Mouse (Mus musculus): Measurements from ENCODE around the gene Olfr1196. TPM values are rescaled to one million over a fixed set of nuclear protein-coding genes. Genes with fewer than 3 reads are reported as not detected.

Gene Olfr1196
- not detected in 2 replicates for polyA plus RNA-seq (2012; rRNA removed; ENCODE audit: low replicate concordance)

DNA sequence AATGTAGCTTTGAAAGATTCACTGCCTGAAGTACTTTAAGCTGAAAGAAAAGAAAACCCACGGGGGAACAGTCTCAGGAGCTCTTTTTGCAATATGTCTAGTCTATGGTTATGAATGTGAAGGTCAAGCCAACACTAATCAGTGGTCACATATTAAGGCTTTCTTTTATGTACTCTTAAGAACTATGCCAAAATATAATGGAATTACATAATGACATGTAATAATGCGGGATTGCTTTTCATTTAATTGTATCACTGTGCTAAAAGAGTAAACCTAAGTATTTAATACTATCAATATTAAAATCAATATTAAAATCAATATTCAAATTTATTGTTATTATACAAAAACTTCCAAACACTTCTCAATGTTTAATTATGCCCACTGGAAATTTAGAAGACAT, at the start of gene Olfr1196:
TSS of gene Olfr1196 (minus strand) at position 101 of the 400 bp plus-strand sequence.

GRCm38 (mm10) chr2:88751270-88751669, 46.9 kb upstream of the Olfr1196 start, which contains the start of gene Olfr1198:
Gene Olfr1198, minus strand, starts transcription at chr2:88751370.

GRCm38 (mm10) chr2:88732266-88732665, 27.9 kb upstream of the Olfr1196 start, which contains the start of gene Olfr1197:
Gene Olfr1197, minus strand, starts transcription at chr2:88732366.

GRCm38 (mm10) chr2:88689087-88689486, 15.3 kb downstream of the Olfr1196 start, which contains the start of gene Olfr1195:
Gene Olfr1195, minus strand, starts transcription at chr2:88689187.

DNA sequence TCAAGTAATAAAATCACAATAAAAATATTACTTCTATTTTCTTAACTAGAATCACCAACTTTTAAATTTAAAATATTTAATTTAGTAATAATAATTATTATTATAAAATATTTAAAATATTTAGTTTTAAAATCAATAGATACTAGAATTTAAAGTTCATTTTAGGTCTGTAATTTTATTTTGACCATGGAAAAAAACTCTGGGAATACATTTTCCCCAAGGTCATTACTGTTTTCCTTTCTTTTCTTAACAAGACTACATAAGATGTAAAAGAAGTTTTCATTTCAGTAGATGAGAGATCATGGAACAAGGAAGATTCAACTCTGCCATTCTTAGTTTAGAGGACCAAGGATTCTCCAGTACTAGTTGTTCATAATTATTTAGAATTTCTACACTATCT, 29.1 kb downstream of the Olfr1196 start, which contains the start of gene Olfr1193:
TSS of gene Olfr1193 (plus strand) at position 301 of the 400 bp plus-strand sequence.

DNA sequence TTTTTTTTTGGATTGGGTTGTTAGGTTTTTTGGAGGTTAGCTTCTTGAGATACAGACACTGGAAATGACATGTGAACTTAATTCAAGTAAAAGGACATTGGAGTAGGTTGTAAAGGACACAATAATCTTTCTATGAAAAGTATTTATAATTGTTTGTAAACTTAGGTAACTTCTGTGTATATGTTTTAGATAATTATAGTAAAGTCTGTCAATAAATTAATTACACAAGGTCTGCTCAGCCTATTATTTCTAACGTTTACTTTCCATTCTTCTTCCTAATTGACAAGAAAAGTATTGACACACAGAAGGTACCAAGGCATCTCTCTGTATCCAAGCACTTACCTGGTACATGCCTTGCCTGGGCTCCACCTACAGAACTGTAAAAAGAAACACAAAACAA, 56.2 kb downstream of the Olfr1196 start, which contains the start of gene Olfr1192-ps1:
TSS of gene Olfr1192-ps1 (plus strand) at position 301 of the 400 bp plus-strand sequence.

Other genes starting within 250 kb of the Olfr1196 start
- not detected in 2 replicates for gene Olfr1183, start 249.7 kb downstream of the Olfr1196 start, polyA plus RNA-seq (2012; rRNA removed; ENCODE audit: low replicate concordance)
- not detected in 2 replicates for gene Olfr1184, start 221.0 kb downstream of the Olfr1196 start, polyA plus RNA-seq (2012; rRNA removed; ENCODE audit: low replicate concordance)
- not detected in 2 replicates for gene Olfr1185-ps1, start 211.3 kb downstream of the Olfr1196 start, polyA plus RNA-seq (2012; rRNA removed; ENCODE audit: low replicate concordance)
- gene Olfr1186, start 186.0 kb downstream of the Olfr1196 start, polyA plus RNA-seq (2012; rRNA removed; ENCODE audit: low replicate concordance) = not detected in 2 replicates
- not detected in 2 replicates for gene Olfr1188, start 147.7 kb downstream of the Olfr1196 start, polyA plus RNA-seq (2012; rRNA removed; ENCODE audit: low replicate concordance)
- gene Olfr1189, start 118.1 kb downstream of the Olfr1196 start, polyA plus RNA-seq (2012; rRNA removed; ENCODE audit: low replicate concordance) = not detected in 2 replicates
- not detected in 2 replicates for gene Olfr1191-ps1, start 64.1 kb downstream of the Olfr1196 start, polyA plus RNA-seq (2012; rRNA removed; ENCODE audit: low replicate concordance)
- not detected in 2 replicates for gene Olfr1192-ps1, start 56.1 kb downstream of the Olfr1196 start, polyA plus RNA-seq (2012; rRNA removed; ENCODE audit: low replicate concordance)
- not detected in 2 replicates for gene Olfr1193, start 29.0 kb downstream of the Olfr1196 start, polyA plus RNA-seq (2012; rRNA removed; ENCODE audit: low replicate concordance)
- gene Olfr1195, start 15.4 kb downstream of the Olfr1196 start, polyA plus RNA-seq (2012; rRNA removed; ENCODE audit: low replicate concordance) = not detected in 2 replicates
- gene Olfr1197, start 27.8 kb upstream of the Olfr1196 start, polyA plus RNA-seq (2012; rRNA removed; ENCODE audit: low replicate concordance) = not detected in 2 replicates
- gene Olfr1198, start 46.8 kb upstream of the Olfr1196 start, polyA plus RNA-seq (2012; rRNA removed; ENCODE audit: low replicate concordance) = not detected in 2 replicates
- gene Olfr1199, start 55.9 kb upstream of the Olfr1196 start, polyA plus RNA-seq (2012; rRNA removed; ENCODE audit: low replicate concordance) = not detected in 2 replicates
- not detected in 2 replicates for gene Olfr1200, start 65.9 kb upstream of the Olfr1196 start, polyA plus RNA-seq (2012; rRNA removed; ENCODE audit: low replicate concordance)
- gene Olfr1201, start 88.4 kb upstream of the Olfr1196 start, polyA plus RNA-seq (2012; rRNA removed; ENCODE audit: low replicate concordance) = not detected in 2 replicates
- not detected in 2 replicates for gene Olfr1202, start 109.9 kb upstream of the Olfr1196 start, polyA plus RNA-seq (2012; rRNA removed; ENCODE audit: low replicate concordance)
- not detected in 2 replicates for gene Olfr1205, start 125.1 kb upstream of the Olfr1196 start, polyA plus RNA-seq (2012; rRNA removed; ENCODE audit: low replicate concordance)
- not detected in 2 replicates for gene Olfr1204, start 144.7 kb upstream of the Olfr1196 start, polyA plus RNA-seq (2012; rRNA removed; ENCODE audit: low replicate concordance)
- not detected in 2 replicates for gene Olfr1206, start 158.6 kb upstream of the Olfr1196 start, polyA plus RNA-seq (2012; rRNA removed; ENCODE audit: low replicate concordance)
- gene Olfr1208, start 197.7 kb upstream of the Olfr1196 start, polyA plus RNA-seq (2012; rRNA removed; ENCODE audit: low replicate concordance) = not detected in 2 replicates
- not detected in 2 replicates for gene Olfr1209, start 210.6 kb upstream of the Olfr1196 start, polyA plus RNA-seq (2012; rRNA removed; ENCODE audit: low replicate concordance)
- gene Olfr1211, start 233.5 kb upstream of the Olfr1196 start, polyA plus RNA-seq (2012; rRNA removed; ENCODE audit: low replicate concordance) = not detected in 2 replicates
- not detected in 2 replicates for gene Olfr1212, start 249.4 kb upstream of the Olfr1196 start, polyA plus RNA-seq (2012; rRNA removed; ENCODE audit: low replicate concordance)